Mouse (Mus musculus) thymus, postnatal 25 days (tissue): ENCODE results near the gene Nfkb1.

ENCODE experiments used
- DNase-seq: peaks from one replicate; pipeline ENCODE4 v3.0.0; 2022

Gene Nfkb1

GRCm38 (mm10) chr3:135628706-135629169 is 62.6 kb downstream of the Nfkb1 start:
- no peak for DNase-seq

GRCm38 (mm10) chr3:135628000-135628705 is 63.2 kb downstream of the Nfkb1 start:
- DNase-seq, result no peak

- DNase-seq, result no peak
These were observed 66.1 kb downstream of the Nfkb1 start for GRCm38 (mm10) chr3:135625290-135625689.

- no peak for DNase-seq
These were observed 74.6 kb downstream of the Nfkb1 start for GRCm38 (mm10) chr3:135616730-135617129.

GRCm38 (mm10) chr3:135614376-135614775 is 77.0 kb downstream of the Nfkb1 start:
- no peak for DNase-seq

- DNase-seq, result no peak
These were observed 81.1 kb downstream of the Nfkb1 start for GRCm38 (mm10) chr3:135610221-135610620.

- peak; percentile 54 for DNase-seq
These were observed 83.5 kb downstream of the Nfkb1 start for GRCm38 (mm10) chr3:135607660-135608473.

GRCm38 (mm10) chr3:135607021-135607420 is 84.3 kb downstream of the Nfkb1 start:
- peak; percentile 41 for DNase-seq

GRCm38 (mm10) chr3:135606592-135606991 is 84.8 kb downstream of the Nfkb1 start:
- no peak for DNase-seq

- no peak for DNase-seq
These were observed 85.9 kb downstream of the Nfkb1 start for GRCm38 (mm10) chr3:135605474-135605873.

GRCm38 (mm10) chr3:135604626-135605417 is 86.5 kb downstream of the Nfkb1 start:
- peak; percentile 34 for DNase-seq

GRCm38 (mm10) chr3:135602731-135603130 is 88.6 kb downstream of the Nfkb1 start:
- DNase-seq, result peak; percentile 39

GRCm38 (mm10) chr3:135598355-135598754 is 93.0 kb downstream of the Nfkb1 start:
- no peak for DNase-seq

- no peak for DNase-seq
These were observed 94.3 kb downstream of the Nfkb1 start for GRCm38 (mm10) chr3:135597014-135597413.

- peak; percentile 57 for DNase-seq
These were observed 97.0 kb downstream of the Nfkb1 start for GRCm38 (mm10) chr3:135594238-135594917.

GRCm38 (mm10) chr3:135592011-135592410 is 99.3 kb downstream of the Nfkb1 start:
- no peak for DNase-seq

GRCm38 (mm10) chr3:135591376-135591775 is 100.0 kb downstream of the Nfkb1 start:
- no peak for DNase-seq

GRCm38 (mm10) chr3:135590471-135590870 is 100.9 kb downstream of the Nfkb1 start:
- no peak for DNase-seq

GRCm38 (mm10) chr3:135586471-135586880 is 104.9 kb downstream of the Nfkb1 start:
- no peak for DNase-seq

- DNase-seq, result no peak
These were observed 105.3 kb downstream of the Nfkb1 start for GRCm38 (mm10) chr3:135586060-135586459.

GRCm38 (mm10) chr3:135585482-135585881 is 105.9 kb downstream of the Nfkb1 start:
- DNase-seq, result no peak

- no peak for DNase-seq
These were observed 109.1 kb downstream of the Nfkb1 start for GRCm38 (mm10) chr3:135582246-135582645.
